Mouse (Mus musculus) urinary bladder, adult 2 months (tissue): ENCODE results near the gene C130032M10Rik. TPM values are rescaled to one million over a fixed set of nuclear protein-coding genes. Genes with fewer than 3 reads are reported as not detected.
A peak's percentile ranks its signal among the peaks of the same experiment; 100 is the strongest.
"Not testable (repeated sequence)": the region's sequence is repeated elsewhere in the genome, so short reads cannot be mapped to it uniquely, and the experiment has no call there.

ENCODE experiments used
- DNase-seq: peaks from one replicate; pipeline ENCODE4 v3.0.0; 2022; ENCODE audit warnings: low spot score
- polyA plus RNA-seq: library from polyadenylated mRNA; depleted of rRNA; stranded (reverse); fragments of >200 nt; gene quantifications from 2 replicates; pipeline ENCODE4 v1.2.3, GENCODE M21; 2012

The C130032M10Rik gene
- polyA plus RNA-seq, 1 experiment, result not detected

GRCm38 (mm10) chr9:114518812-114519477 is 3.4 kb downstream of the C130032M10Rik start:
- DNase-seq, result no peak

GRCm38 (mm10) chr9:114520529-114520928 is 5.0 kb downstream of the C130032M10Rik start:
- not testable (repeated sequence) for DNase-seq

GRCm38 (mm10) chr9:114522041-114522440 is 6.5 kb downstream of the C130032M10Rik start:
- DNase-seq, result no peak

GRCm38 (mm10) chr9:114522501-114522900 is 7.0 kb downstream of the C130032M10Rik start:
- DNase-seq, result no peak

GRCm38 (mm10) chr9:114525073-114525633 is 9.7 kb downstream of the C130032M10Rik start:
- DNase-seq, result no peak

GRCm38 (mm10) chr9:114525891-114526290 is 10.4 kb downstream of the C130032M10Rik start:
- DNase-seq, result no peak

GRCm38 (mm10) chr9:114526581-114526980 is 11.1 kb downstream of the C130032M10Rik start:
- DNase-seq, result no peak

GRCm38 (mm10) chr9:114527085-114527484 is 11.6 kb downstream of the C130032M10Rik start:
- DNase-seq, result peak; percentile 38

- no peak for DNase-seq
These were observed 12.6 kb downstream of the C130032M10Rik start for GRCm38 (mm10) chr9:114527992-114528679.

- no peak for DNase-seq
These were observed 13.2 kb downstream of the C130032M10Rik start for GRCm38 (mm10) chr9:114528680-114529048.

GRCm38 (mm10) chr9:114531276-114531675 is 15.8 kb downstream of the C130032M10Rik start:
- no peak for DNase-seq

GRCm38 (mm10) chr9:114533848-114534247 is 18.4 kb downstream of the C130032M10Rik start:
- DNase-seq, result no peak

- DNase-seq, result no peak
These were observed 19.4 kb downstream of the C130032M10Rik start for GRCm38 (mm10) chr9:114534747-114535517.

GRCm38 (mm10) chr9:114536628-114537027 is 21.1 kb downstream of the C130032M10Rik start:
- DNase-seq, result no peak

GRCm38 (mm10) chr9:114538996-114539563 is 23.6 kb downstream of the C130032M10Rik start:
- no peak for DNase-seq

GRCm38 (mm10) chr9:114541279-114541741 is 25.8 kb downstream of the C130032M10Rik start:
- no peak for DNase-seq

GRCm38 (mm10) chr9:114543882-114544753 is 28.6 kb downstream of the C130032M10Rik start:
- no peak for DNase-seq

- DNase-seq, result no peak
These were observed 29.4 kb downstream of the C130032M10Rik start for GRCm38 (mm10) chr9:114544754-114545393.

GRCm38 (mm10) chr9:114546765-114547164 is 31.3 kb downstream of the C130032M10Rik start:
- no peak for DNase-seq

- DNase-seq, result no peak
These were observed 32.2 kb downstream of the C130032M10Rik start for GRCm38 (mm10) chr9:114547643-114548077.
